ENCODE assay signal across 12 mouse cellular contexts in the genomic region with DNA sequence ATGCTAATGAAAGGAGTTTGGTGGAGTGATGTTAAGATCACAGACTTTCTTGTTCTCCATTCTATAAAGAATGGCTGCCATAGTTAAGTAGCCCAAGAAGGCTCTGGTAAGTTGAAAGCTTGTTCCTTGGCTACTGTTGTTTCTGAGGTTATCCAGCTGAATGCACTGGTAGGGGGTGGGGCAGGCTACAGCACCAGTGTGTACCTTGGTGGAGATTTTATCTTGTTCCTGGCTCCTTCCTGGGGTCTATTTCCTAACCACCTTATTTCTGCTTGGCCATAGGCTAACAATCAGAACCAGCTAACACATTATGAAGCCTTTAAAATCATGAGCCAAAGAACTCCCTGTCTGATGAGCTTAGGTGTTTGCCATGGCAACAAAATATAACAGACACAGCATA.
"Had no signal": no experiment of that assay in that cellular context is flagged by ENCODE, and none has a peak within 500 bp of the region (broad histone marks: within the 10 kb centered on the region; RNA-seq: fewer than 3 reads in every experiment).

No protein-coding gene starts in this region.

- H3K27ac ChIP-seq: kidney, postnatal 0 days; limb, embryonic 13.5 days; liver, embryonic 14.5 days; midbrain, embryonic 10.5 days; neural tube, embryonic 15.5 days; stomach, embryonic 15.5 days had no signal

- H3K9me3 ChIP-seq: limb, embryonic 13.5 days; midbrain, embryonic 10.5 days; neural tube, embryonic 15.5 days; stomach, embryonic 15.5 days had no signal

- ATAC-seq: midbrain, embryonic 16.5 days had no signal

- H3K27me3 ChIP-seq: limb, embryonic 13.5 days; neural tube, embryonic 15.5 days; stomach, embryonic 15.5 days had no signal

- DNase-seq: kidney, adult 11 months; left cerebral cortex, postnatal 4 days; lung, postnatal 4 days; thymus, adult 2 months; thymus, postnatal 36 days had no signal

- H3K9ac ChIP-seq: limb, embryonic 13.5 days; liver, embryonic 14.5 days; neural tube, embryonic 15.5 days; stomach, embryonic 15.5 days had no signal

- H3K4me3 ChIP-seq: limb, embryonic 13.5 days; midbrain, embryonic 10.5 days; neural tube, embryonic 15.5 days; stomach, embryonic 15.5 days had no signal

- H3K4me2 ChIP-seq: neural tube, embryonic 15.5 days; stomach, embryonic 15.5 days had no signal
